Mouse (Mus musculus) ovary, adult 18-20 months (tissue): Measurements from ENCODE around the gene Keap1.
A peak's percentile ranks its signal among the peaks of the same experiment; 100 is the strongest.
"Not testable (repeated sequence)": the region's sequence is repeated elsewhere in the genome, so short reads cannot be mapped to it uniquely, and the experiment has no call there.

Source experiments
- DNase-seq: peaks from one replicate; pipeline ENCODE4 v3.0.0; 2022; ENCODE audit warnings: low spot score, mixed read lengths

The Keap1 gene

DNA sequence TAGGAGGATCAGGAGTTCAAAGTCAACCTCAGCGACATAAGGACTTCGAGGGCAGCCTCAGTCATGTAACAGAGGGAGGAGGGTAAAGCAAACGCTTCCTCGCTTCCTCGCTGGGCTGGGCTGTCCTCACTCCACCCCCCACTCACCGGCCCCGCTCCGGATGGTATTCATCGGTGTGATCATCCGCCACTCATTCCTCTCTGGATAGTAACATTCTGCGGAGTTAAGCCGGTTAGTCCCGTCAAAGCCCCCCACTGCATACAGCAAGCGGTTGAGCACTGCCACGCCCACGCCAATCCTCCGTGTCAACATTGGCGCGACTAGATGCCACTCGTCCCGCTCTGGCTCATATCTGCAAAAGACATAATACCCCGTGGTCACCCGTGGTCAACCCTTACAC lies 7.6 kb downstream of the Keap1 start:
- DNase-seq, result no peak

DNA sequence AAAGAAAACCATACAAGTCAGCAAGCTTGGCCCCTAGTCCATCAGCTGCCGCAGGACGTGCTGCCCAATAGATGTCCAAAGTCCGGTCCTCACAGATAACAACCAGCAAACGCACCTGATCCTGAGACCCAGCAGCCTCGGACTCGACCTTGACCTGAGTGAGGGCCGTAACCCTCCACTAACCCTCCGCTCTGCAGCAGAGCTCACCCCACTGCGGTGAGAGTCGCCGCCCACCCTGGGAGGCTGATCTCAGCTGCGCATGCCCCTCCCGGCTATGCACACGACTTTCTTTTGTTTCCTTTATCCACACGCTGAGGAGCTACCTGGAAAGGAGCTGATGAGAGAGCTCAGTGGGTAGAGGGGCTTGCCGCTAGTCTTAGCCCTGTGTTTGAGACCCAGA lies 11.8 kb downstream of the Keap1 start:
- no peak for DNase-seq

DNA sequence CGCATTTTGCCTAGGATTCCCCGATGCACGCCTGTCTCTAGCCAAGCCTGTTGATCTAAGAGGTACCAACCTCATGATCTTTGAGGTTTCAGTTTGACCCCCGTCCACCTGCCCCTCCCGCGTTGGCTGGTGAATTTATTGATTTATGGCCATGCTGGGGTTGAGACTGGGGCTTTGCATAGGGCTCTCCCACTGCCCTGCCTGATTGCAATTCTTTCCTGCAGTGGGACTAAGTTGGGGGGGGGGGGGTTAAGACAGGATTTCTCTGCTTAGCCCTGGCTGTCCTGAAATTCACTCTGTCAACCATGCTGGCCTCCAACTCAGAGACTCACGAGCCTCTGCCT lies 13.8 kb downstream of the Keap1 start:
- DNase-seq, result no peak

DNA sequence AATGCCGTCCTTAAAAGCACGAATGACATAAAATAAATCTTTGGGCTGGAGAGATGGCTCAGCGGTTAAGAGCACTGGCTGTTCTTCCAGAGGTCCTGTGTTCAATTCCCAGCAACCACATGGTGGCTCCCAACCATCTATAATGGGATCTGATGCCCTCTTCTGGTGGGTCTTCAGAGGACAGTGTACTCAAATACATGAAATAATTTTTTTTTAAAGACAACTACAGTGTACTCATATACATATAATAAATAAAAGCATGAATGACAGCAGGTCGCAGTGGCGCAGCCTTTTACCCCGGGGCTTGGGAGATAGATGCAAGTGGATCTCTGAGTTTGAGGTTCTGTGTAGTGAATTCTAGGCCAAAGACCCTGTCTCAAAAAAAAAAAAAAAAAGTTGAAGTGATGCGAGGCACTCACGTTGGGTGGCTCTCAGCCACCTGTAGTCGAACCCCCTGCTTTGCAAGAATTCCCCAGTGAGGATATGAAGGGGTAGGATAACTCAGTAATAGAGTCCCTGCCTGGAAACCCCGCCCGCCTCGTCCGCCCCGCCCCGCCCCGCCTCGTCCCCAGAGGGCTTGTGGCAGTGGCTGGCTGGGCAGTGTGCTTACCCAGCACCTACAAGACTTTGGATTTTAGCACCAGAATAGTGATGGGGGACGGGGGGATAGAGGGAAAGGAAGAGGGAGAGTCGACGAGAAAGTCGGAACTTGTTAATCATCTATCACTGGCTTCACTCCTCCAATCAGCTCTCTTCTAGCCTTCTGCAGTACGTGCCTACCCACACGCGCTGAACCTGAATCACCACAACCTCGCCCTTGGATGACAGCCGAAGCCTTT lies 14.4 kb downstream of the Keap1 start:
- no peak for DNase-seq

DNA sequence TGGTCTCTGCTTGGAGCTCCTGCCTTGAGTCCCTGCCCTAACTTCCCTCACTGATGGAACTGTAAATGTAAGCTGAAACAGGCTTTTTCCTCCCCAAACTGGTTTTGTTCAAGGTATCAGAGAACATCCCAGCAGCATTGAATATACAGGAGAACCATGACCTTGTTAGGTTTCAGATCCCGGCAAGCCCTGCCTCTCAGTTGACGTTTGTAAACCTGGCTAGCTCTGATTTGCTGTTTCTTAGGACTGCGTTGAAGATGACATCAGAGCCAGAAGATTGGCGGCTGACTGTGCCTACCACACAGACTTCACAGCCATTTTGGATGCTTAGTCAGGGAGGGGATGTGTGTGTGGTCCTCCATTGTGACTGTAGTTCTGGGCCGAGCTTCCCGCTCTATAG lies 15.3 kb downstream of the Keap1 start:
- no peak for DNase-seq

DNA sequence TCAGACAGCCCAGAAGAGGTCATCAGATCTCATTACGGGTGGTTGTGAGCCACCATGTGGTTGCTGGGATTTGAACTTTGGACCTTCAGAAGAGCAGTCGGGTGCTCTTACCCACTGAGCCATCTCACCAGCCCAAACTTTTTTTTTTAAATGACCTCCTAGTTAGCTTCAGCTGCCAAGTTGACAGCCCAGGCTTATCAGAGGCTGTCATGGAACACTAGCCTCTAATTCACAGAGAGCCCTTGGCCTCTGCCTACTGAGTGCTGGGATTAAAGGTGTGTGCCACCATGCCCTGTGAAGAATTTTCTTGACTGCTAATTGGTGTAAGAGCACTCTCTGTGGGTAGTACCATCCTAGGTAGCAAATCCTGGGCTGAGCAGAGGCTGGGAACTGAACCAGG lies 15.7 kb downstream of the Keap1 start:
- not testable (repeated sequence) for DNase-seq

DNA sequence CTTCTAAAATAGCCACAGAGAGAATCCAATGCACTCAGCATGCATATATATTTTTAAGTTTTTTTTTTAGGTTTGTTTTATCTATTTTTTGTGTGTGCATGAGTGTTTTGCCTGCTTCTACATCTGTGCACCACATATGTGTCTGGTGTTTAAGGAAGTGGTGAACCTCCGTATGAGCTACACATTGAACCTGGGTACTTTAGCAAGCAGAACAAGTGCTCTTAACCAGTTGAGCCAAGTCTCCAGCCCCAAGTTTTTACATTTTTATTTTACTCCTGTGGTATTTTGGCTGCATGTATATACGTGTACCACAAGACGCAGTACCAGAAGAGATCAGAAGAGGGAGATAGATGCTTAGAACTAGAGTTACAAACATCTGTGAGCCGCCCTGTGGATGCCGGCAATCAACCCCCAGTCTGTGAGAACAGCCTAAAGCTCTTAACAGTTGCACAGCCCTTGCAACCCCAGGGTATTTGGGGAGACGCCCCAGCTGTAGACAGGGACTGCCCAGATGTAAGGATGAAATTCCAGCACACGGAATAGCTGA lies 17.7 kb downstream of the Keap1 start:
- no peak for DNase-seq

DNA sequence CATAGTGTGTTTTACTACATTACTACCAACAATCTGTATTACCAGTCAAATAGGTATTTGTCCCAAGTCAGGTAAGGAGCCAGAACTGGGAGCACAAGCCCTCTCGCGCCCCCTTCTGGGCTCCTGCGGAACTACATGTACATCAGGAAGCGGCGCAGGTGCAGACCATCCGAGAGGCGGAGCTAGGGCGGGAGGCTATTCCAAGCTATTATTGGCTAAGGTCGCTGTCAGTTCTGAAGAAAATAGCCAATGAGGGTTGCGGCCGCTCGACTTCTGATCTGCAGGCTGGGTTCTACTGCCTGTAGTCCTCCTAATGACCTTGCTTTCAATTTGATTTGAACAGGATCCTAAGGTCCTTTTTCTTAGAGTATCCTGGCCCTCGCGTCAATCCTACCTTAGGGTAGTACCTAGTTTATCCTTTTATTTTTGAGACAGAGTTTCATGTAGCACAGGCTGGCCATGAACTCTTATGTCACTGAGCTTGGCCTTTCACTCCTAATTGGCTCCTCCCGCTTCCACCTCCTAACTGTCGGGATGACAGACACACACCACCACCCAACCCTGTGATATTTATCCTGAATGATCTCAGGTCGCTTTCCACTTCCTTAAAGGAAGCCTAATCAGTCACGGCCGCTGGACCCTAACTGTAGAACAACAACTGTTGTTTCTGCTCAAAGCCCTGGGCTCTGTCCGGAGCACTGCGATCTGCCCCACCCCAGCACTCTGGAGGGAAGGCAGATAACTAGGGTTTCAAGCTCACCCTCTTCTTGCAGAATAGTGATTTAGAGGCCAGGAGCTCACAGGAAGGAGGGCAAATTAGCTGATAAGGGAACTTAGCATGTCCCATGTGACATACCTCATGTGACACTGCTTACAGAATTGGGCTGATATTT lies 18.4 kb downstream of the Keap1 start:
- DNase-seq, result peak; percentile 84

DNA sequence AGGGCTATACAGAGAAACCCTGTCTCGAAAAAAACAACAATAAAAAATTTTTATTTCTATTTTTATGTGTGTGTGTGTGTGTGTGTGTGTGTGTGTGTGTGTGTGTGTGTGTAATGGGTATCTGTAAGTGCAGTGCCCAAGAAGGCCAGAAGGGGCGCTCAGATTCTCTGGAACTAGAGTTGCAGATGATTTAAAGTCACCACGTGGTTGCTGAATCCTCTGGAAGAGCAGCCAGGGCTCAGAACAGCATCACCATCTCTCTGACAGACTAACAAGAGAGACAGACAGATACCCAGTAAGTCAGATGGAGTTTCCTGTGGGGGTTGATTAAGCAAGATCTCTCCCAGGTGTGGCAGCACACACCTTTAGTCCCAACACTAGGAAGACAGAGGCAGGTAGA lies 19.3 kb downstream of the Keap1 start:
- no peak for DNase-seq

DNA sequence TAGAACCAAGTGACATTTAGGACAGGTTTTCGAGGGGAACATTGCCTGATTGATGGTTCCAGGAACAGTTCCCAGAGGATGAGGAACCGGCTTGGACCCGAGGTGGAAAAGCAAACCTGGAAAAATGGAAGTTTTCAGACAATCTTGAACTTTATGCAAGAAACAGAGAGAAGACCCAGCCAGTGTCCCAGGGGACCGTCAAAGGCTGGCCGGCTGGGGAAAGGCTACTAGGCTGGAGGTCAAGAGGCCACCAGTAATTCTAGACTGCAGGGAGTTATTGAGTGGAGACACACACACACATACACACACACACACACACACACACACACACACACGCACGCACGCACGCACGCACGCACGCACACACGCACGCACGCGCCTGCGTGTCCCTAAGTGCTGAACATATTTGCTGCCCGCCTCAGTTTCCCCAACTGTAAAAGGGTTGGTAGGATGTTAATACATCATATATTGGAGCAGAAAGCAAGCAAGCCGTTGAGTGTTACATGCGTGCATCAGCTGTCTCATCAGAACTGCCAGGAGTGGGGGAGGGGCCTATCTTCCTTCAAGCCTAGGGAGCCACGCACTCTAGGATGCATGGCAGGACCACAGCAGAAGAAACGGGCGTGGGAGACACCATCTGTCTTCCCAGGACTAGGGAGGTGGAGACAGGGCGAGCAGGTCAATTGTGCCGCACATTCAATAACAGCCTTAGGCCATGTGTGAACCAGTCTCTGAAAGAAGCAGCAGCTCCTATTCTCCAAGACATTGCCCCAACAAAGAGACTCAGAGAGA lies 22.9 kb downstream of the Keap1 start:
- no peak for DNase-seq

DNA sequence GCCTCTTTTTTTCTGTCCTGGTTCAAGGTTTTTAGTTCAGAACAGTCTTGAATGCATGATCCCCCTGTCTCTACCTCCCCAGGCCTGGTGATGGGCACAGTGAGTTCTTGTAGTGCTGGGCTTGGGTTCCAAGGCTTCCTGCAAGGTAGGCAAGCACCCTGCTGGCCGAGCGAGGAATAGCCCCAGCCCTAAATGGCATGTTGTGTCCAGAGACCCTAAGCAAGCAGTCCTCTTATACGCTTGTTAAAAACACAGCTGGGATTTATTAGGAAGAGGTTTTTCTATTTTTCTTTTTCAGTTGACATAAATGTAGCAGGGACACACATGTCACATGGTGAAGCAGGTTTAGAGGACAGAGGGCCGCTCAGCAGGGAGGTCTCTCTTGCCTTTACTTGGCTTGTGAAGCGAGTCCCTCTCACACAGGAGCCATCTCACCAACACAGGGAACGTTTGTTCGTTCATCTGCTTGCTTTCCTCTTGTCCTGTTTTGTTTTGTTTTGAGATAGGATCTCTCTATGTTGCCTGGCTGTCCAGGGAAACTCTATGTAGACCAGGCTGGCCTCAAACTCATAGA lies 25.5 kb downstream of the Keap1 start:
- no peak for DNase-seq

DNA sequence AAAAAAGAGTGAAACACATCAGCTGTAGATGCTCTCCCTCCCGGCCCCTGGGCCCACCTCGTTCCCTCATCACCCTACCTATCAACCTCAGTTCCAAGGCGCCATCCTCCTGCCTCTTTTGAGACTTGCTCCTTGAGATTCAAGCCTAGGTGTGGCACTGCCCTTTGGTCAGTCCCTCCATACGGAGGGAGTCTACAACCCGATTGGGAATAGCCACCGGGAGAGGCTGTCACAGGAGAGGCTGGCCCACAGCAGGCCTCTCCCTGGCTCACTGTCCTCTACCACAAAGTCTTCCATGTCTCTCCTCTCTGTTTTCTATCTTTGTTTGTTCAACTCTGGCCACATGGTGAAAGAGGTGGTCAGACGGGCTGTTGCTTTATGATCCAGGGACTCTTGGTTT lies 27.5 kb downstream of the Keap1 start:
- DNase-seq, result no peak

DNA sequence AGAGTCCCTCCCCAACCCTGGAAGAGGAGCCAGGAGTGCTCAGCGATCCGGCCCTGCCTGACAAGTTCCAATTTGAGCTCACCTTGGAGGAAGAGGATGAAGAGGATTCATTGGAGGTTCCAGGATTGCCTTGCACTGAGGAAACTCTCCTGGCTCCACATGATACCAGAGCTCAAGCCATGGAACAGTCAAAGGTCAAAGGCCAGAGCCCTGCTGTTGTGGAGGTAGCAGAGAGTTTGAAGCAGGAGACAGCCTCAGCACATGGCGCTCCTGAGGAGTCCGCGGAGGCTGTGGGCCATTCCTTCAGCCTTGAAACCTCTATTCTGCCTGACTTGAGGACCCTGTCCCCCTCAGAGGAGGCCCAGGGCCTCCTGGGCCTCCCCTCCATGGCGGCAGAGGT lies 28.3 kb downstream of the Keap1 start:
- DNase-seq, result no peak

DNA sequence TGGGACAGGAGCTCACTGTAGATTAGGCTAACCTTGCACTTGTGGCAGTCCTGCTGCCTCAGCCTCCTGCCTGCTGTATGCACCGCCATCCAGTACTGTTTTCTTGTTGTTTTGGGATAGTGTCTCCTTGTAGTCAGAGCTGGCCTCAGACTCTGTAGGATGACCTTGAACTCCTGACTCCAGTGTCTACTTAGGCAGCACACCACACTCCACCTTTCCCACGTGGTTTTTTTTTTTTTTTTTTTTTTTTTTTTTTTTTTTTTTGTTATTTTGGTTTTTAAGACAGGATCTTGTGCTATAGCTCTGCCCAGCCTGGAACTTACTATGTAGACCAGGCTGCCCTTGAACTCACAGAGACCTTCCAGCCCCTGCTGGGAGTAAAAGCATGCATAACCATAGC lies 30.5 kb downstream of the Keap1 start:
- DNase-seq, result no peak

DNA sequence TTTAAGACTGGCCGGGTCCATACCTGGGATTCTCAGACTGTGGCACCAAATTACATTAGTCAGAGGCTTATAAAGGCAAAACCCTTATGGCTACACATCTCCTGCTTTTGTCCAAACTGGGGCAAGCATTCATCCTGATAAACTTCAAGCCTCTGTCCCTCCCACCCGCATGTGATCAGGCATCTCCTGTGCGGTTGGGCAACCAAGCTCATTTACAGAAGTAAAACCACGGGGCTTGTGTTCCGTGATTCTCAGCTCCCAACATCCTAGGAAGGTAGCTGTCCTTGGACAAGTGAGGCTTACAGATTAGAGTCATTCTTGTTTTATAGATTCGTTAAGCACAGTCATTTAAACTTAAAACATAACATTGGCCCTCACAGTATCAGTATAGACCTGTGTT lies 32.3 kb downstream of the Keap1 start:
- DNase-seq, result no peak

DNA sequence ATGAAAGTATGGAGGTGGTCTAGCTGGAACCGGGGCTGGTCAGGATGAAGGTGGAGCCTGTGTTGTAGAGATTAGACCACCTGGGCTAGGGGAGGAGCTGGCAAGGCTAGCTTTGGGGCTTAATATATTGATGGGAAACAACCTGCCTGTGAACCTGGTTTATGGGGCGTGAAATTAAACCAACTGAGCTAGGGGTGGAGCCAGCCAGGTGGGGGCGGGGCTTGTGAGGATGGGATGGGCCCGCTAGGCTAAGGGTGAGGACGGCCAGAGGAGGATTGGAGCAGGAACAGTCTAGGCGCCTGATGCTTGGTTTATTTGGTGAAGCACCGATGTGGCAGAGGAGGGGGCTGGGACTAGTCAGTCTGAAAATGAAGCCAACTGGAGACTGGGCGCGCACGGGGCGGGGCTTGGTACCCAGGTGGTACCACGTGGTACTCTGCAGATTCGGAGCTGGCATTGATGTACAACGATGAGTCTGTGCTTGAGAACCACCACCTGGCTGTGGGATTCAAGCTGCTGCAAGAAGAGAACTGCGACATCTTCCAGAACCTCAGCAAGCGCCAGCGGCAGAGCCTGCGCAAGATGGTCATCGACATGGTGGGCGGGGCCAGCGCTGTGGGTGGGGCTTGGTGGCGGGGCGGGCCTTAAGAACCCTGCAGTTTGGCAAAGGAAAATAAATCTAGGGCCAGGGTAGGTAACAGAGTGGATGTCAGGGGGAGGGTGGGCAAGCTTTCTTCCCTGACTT lies 34.5 kb downstream of the Keap1 start:
- no peak for DNase-seq

DNA sequence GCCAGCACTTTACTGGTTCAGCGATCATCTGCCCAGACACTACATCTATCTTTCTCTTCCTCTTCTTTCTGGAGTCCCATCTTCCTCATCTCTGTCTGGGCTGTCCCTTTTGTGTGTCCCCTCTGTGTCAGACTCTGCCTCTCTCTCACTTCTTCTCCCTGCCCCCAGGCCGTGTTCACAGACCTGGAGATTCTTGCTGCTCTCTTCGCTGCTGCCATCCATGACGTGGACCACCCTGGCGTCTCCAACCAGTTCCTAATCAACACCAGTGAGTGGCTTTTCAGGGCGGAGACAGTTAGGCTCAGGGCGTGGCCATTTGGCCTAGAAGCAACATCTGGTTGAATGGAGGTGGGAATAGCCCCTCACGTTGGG lies 35.0 kb downstream of the Keap1 start:
- DNase-seq, result no peak

DNA sequence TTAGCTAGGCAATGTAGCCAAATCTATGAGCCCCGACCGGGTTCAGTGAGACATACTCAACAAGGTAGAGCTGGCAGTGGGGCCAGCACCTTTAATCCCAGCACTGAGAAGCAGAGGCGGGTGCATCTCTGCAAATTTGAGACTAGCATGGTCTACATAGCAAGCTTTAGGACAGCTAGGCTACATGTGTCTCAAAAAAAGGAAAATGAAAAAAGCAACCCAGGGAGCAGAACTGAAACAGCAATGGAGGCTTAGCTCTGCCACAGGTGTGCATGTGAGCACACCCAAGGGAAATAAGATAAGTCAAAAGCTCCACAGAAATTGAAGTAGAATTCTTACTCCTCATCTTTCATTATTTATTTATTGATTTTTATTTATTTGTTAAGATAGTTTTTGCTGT lies 40.2 kb downstream of the Keap1 start:
- DNase-seq, result no peak

DNA sequence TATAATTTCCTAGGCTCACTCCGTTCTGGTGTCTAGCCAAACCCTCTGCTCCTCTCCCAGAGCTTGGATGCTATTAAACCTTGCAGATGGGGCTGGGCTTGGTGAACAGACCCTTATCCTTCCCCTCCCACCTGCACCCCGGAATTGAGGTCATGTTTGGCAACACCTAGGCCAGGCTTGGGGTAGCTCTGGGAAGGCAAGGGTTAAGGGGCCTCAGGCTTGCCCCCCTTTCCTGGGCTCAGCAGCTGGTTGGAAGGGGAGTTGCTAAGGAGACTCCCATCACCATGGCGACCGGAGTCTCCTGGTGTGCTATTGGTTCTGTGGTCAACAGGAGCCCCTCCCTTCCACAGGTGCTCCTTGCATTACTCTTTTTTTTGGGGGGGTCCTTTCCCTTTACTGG lies 41.2 kb downstream of the Keap1 start:
- no peak for DNase-seq

DNA sequence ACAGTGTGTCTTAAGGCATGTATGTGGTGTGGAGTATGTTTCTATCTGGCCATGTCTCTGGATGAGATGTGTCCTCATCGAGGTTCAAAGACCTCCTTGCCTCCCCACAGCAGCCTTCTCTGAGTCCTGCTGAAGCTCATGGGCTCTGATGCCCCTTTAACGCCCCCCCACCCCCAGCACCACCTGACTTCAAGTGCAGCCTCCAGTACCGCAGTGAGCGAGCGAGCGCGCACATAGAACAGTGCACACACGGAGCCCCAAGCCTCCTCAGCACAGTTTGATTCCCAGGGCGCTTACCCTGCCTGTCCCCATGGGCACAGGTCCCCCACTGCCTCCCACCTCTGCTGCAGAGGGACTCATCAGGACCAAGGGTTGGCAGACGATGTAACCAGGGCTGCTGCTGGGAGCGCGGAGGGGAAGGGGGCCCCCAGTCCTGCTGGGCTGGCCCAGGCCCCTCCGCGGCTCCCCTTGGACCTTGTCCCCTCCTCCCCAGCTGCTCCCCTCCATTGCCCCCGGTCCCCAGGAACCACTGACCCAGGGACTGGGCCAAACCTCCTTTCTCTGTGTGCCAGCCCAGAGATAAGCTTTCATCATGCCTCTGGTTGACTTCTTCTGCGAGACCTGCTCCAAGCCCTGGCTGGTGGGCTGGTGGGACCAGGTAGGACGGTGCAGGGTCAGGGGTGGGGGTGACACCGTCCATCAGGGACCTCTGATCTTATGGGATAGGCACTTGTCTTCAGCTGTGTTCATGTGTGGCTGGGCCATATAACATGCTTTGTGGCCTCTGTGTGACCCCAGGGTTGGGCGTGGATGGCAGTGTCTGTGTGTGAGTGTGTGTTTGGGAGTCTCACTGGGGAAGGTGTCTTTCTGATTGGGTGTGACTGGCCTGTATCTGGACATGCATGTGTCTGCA lies 42.4 kb downstream of the Keap1 start:
- DNase-seq, result no peak
